Mouse (Mus musculus) spleen, postnatal 4 days (tissue): ENCODE measurements at regions not wholly inside any gene's neighbourhood (a gene's known extent, or its start where the extent isn't known, plus 50 kb on each side); places are given as distances from the start of the nearest gene placed in this dataset.

Experiments
- DNase-seq, 2 experiments: peaks; one replicate each; pipeline ENCODE4 v3.0.0; 2022; ENCODE audit warnings: low spot score in 2 of 2

DNA sequence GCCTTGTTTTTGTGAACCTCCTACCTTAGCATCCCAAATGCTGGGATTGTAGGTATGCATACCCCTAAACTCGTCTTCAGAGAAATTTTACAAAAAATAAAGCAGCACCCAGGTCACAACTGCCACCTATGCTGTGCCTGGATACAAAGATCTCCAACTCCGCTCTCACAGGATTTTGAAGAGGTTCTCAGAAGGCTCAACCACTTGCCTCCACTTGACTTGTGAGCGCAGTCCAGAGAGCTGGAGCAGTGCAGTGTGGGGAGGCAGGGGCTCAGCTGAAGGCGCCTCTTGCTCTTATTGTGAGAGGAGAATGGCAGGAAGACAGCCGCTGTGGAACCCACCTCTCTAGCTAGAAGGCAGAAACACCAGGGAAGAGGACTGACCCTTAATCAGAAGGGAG, 182.9 kb downstream of the Rap2a start:
- DNase-seq, result peak in 1 of 2 experiments; percentile 36

DNA sequence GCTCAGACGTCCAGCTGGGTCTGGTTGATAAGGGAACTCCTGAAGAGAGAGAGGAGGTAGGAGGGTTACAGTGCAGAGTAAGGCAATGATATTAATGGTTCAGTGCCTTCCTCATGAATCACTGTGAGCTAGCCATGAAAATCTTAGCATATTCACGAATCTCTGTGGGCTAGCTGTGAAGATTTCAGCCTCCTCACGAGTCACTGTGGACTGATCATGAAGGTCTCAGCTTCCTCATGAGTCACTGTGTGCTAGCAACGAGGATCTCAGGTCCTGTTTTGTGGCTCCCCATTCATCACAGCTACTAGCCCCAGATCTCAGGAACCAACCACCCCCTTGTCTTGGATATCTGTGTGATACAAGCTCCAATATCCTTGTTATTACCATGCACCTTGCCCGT, 191.4 kb downstream of the Rap2a start:
- DNase-seq, result peak in 1 of 2 experiments; percentile 28

DNA sequence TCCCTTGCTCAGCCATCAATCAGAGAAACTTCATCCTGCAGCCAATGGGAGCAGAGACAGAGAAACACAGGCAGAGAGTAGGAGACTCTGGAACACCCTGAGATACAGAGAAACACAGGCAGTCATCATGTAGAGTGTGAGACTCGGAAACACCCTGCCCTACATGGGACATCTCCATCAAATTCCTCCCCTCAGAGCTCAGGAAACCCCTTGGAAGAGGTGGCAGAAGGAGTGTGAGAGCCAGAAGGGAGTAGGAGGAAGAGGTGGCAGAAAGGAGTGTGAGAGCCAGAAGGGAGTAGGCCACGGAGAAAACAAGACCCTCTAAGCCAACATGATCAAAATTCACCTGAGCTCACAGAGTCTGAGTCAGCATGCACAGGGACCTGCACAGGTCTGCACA, 197.5 kb downstream of the Rap2a start:
- DNase-seq, result no peak

DNA sequence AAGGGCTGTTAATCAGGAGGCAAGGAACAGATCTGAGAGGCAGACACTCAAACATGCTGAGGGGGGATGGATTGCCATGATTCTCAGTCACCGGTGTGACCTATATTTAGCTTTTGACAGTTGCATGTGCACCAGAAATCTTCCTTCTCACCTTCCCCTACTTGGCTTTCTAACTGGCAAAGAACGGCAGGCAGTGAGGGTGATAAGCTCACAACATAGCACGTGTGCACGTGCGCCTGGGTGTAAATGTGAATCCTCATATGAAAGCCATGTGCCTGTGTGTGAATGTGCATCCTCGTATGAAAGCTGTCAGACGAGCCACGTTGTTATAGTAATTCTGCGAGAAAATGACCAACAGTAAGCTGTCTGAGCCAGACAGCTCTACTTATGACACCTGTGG, 200.3 kb downstream of the Rap2a start:
- DNase-seq, result no peak

DNA sequence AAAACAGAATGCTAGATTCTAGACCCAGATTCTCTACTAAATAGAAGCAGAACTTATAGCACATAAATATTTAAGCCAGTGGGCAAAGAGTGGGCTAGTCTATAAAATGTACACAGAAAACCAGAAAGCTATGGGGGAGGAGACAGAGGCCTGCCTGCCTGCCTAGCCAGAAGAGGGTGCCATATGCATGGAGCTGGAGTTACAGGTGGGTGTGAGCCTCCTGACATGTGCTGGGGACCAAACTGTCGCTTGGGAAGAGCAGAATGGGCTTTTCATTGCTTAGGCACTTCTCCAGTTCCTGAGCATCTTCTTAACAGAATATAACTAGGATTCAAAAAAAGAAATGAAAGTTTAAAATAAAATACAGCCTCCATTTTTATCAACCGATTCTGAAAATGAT, 200.8 kb downstream of the Rap2a start:
- DNase-seq, result no peak

DNA sequence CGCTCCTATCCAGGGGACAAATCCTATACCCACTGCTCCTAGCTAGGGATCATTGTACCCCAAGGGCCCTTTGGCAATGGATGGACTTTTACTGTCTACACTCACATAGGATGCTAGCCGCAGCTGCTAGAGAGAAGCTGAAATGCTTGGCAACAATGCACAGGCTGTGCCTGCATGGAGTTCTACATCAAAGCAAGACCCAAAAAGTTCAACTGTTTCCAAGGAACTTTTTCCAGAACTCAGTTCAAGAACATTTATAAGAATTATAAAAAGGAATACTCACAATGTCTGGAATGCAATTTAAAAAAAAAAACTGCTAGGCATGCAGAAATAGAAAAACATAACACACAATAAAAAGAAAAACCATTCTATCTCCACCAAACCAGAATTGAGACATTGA, 202.0 kb downstream of the Rap2a start:
- DNase-seq, result no peak

DNA sequence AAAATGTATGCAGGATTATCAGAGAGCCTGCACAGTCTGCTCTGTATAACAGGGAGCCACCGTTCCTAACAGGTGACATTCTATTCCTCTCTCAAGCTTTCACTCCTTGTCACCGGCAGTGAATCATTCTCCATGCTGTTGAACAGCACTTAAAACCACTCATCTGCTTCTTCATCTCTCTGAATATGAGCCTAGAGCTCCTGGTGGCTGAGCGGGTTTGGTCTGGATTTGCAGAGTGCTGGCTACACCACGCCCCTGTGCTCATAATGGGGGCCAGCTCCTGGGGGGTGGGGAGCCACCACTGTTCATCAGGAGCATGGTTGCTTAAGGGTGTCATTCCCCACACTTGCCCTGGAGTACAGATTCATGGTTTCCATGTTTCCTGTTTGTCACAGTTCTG, 207.0 kb downstream of the Rap2a start:
- no peak for DNase-seq

DNA sequence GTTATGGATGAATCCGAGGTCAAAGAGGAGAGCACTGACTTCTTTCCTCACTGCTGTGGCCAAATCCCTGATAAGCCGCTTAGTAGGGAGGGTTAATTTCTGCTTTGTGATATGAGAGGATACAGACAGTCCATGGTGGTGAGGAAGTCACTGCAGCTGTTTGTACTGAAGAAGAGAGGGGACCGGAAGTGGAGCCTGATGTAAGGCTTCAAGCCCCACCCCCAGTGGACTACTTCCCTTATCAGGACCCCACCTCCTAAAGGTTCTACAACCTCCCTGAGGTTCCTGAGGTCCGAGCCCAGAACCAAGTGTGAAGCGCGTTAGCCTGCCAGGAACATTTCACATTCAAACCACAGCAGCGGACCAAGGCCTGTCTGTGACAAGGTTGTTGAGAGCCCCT, 207.6 kb downstream of the Rap2a start:
- no peak for DNase-seq

DNA sequence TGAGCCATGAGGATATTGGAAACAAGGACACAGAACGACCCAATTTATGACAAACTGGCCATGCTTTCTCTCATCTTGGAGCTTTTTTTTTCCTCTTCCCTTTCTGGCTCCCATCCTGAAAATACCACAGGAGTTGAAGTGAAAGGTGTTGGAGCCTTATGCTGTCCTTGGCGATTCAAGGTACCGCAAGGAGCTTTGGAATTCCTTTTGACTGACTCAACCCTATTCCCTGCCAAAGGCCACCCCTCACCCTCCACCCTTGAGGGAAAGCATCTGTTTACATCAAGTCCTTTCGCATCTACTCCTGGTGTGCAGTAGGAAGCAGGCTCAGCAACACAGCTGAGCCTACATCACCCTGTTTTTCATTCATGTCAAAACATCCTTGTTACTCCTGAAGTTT, 208.5 kb downstream of the Rap2a start:
- DNase-seq, result no peak

DNA sequence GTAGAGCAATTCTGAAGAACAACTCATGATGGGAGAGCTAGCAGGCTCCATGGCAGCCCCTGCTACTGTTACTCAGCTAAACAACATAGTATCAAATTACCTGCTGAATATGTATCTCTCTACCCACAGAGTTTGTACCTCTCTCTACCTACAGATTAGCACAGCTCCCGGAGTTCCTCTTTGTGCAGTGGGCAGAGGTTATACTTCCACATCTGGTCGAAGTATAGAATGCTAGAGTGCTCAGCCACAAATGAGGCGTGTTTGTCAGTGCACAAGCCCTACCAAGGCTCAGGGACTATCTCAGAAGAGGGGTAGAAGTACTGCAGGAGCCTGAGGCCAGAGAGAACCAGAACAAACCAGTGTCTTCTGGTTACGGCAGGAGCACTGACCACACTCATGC, 211.6 kb upstream of the Ipo5 start:
- no peak for DNase-seq

DNA sequence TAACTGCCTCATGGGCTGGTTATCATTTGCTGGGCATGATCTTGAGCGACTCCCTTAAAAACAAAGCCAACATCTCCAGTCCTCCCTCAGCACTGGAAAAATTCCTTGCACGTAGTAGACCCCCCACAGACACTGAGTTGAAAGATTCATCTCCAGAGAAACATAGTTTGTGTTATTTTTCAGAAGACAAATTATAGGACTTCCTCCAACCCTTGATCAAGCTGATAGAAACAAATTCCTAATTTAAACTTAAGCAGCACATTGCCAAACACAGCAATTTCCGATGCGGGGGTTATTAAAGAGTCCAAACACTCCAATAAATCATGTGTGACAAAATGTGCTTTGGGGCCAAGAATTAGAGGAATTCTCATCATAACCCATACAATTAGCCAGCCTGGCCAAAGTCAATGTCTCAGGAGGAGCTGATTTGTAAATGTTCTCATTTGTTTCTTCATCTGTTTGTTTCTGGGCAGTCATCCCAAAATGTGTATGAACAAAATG, 205.7 kb upstream of the Ipo5 start:
- no peak for DNase-seq

DNA sequence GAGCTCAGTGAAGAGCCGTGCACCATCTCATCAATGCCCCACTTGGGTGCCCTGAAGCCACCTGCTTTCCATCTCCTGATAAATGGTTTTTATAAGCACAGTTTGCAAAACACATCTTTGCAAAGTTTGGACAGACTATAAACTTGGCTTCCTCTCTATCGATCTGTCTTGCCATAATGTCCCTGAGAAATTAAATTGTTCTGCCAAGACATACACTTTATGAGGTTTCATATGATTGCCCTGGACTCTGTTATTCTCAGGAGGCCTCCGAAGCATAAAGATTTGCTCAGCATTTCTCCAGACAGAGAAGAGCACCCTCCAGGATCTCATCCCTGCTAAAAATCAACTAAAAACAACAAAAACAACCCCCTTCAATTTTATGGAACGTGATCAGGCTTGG, 200.2 kb upstream of the Ipo5 start:
- no peak for DNase-seq

DNA sequence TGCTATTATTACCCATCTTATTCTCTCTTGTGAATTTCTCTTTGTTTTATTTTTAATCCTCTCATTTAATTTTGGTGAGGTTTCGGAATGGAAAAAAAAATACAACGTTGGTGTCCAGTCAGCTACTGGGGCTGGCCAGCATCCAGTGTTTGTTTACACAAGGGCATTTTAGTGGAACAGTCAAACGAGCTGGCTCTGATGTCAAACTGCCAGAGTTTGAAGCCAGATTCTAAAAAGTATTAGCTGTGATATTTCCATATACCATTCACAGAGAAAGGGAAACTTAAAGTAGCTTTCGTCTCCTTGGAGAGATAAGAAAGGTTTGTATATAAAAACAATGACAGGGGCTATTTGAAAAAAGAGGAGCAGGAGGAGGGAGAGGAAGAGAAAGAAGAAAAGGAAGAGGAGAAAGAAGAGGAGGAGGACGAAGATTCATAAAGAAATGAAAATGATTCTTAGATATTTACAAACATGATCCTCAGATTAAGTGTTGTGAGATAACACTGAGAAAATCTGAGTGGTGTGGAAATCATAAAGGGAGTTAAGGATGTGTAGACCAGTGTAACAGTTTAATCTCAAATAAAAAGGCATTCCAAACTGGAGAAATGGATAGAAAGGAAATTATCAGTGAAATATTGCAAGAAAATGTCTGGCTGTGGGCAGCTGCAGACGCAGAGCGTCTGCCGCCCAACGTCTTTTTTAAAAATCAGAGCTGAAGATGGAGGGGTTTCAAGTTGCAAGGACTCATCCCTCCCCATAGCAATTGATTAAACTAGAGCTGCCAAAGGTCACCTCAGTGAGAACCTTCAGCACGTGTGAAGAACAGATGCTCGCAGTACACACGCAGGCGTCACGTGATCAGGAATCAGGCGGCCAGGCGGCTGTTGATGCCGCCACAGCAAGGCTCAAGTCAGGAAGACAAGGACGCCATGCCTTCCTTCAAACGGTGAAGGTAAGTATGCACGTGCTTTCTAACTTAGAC, 190.3 kb upstream of the Ipo5 start:
- peak in 1 of 2 experiments; percentile 34 for DNase-seq

DNA sequence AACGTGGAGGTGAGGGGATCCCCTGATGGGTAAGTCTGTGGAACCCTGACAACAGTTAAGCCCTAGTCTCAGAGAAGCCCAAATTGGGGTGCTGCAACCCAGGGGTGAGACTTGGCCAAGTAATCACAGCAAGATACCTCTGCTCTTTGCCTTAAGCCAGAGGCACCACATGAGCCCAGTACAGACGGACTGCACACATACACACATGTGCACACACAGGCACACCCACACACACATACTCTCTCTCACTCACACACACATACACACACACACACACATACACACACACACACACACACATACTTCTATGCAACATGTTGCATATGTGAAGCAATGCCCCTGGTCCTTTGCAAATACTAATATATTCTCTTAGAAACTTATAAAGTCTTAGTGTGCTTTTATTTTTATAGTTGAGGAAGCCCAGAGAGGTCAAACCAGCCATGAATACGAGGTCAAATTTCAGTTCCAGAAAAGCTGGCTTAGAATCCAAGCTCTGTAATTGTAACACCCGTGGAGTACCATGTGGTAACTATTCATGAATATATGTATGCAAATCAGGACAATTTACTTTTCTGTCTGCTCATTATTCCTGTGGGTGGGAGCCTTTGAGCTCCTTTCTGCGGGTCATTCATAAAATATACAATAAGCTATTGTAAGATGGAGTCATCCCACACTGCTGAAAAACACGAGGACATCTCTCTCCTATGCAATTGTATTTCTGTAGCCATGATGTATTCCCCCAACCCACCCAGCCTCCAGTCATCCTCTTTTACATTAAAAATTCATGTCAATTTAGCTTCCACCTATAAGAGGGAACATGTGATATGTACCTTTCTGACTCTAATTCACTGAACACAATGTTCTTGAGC, 189.2 kb upstream of the Ipo5 start:
- DNase-seq, result peak in 1 of 2 experiments; percentile 40

DNA sequence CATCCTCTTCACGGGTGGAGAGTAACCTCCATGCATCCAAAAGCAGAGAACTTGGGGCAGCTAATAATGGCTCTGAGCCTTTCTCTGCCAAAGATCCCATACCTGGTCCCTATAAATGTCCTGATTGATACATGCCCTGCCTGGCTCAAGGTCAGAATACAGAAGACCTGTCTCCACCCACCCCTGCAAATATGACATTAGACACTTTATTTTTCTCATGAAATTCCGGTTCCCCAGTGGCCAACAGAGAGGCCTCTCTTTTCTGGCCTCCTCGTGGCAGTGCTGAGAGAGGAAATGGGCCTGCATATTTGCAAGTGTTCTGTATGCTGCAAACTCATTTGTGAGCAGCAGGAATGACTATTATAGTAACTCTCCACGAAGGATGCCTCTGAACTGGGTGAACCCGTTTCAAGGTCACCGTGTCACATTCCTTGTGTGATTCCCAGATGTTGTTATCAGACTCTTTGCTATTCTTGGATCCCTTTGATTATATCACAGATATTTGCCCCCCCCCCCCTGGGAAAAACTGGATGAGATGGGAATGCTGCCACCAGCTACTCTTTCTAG, 188.4 kb upstream of the Ipo5 start:
- no peak for DNase-seq

DNA sequence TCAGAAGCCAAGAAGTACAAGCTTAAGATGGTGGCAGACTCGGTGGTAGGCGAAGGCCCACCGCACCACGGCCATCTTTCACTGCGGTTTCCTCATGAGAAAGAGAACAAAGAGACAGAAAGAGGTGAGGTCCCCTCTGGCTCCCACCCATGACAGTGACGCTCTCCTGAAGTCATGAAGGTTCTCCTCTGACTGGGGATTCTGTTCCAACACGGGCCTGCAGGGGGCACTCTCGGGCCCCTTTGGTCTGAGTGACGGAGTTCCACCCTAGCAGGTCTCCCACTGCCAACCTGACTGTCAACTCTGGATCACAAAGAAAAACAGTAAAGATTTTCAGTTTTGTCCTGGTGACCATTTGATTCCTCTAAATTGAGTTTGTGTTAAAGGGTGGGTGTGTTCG, 182.9 kb upstream of the Ipo5 start:
- DNase-seq, result peak in 1 of 2 experiments; percentile 57

DNA sequence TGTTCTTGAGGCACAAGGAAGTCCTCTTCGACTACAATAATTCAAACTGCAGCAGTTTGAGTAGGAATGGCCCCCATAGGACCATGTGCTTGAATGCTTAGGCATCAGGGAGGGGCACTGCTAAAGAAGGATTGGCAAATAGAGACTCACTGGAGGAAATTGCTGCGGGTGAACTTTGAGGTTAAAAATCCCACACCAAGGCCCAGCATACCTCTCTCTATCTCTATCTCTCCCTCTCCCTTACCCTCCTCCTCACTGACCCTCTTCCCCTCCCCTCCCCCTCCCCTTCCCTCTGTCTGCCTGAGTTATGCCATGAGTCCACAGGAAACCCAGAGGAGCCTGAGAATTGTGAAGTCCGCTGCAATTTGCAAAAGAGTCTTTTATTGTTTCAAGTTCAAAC, 180.8 kb upstream of the Ipo5 start:
- DNase-seq, result no peak

DNA sequence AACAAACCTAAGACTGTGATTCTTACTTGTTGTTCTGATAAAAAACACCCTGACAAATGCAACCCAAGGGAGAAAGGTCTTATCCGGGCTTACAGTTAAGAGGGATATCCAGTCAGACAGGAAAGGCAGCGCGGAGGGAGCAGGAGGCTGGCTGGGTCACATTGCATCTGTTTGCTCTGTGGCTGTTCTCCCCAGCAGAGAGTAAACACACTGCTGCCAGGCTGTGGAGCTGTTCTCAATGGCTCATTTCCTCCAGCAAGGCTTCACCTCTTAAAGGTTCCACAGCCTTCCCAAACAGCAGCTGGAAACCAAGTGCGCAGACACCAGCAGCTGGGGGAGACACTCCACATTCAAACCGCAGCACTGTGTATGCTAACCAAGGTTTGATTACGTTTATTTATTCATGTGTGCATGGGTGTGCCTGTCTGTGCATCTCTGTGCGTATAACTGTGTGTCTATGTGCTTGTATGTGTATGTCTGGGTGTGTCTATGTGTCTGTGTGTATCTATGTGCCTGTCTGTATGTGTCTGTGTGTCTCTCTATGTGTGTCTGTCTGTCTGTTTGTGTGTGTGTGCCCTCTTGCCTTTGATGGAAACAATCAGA, 179.2 kb upstream of the Ipo5 start:
- DNase-seq, result no peak

DNA sequence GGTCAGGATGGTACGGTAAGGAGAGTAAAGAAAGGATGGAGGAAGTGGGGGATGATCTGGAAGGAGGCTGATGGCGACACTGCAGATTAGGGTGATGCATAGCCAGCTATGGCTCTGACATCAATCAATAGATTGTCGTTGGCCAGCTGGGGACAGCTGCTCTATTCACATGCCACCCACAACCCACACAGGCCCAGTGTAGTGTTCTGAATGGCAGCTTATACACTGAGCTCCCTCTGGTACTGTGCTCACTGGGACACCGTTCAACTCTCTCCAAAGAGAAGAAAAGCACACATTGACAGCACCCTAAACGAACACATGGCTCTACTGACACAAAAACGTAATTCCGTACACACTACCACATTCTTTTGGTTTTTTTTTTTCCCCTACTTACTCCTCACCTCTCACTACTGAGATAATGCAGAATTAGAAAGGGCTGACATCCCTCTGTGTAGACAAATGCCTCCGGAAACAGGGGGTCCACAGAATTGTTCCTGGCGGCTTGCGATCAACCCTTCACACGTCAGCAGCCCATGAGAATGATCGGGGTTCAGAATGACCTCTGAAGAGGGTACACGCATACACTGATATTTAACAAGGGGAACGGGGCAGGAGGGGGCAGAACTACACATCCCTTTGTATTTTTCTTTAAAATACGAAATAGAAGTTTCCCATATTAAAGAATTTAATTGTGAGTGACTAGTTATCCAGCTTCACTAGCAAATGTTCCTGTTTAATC, 178.5 kb upstream of the Ipo5 start:
- DNase-seq, result peak in 1 of 2 experiments; percentile 53

DNA sequence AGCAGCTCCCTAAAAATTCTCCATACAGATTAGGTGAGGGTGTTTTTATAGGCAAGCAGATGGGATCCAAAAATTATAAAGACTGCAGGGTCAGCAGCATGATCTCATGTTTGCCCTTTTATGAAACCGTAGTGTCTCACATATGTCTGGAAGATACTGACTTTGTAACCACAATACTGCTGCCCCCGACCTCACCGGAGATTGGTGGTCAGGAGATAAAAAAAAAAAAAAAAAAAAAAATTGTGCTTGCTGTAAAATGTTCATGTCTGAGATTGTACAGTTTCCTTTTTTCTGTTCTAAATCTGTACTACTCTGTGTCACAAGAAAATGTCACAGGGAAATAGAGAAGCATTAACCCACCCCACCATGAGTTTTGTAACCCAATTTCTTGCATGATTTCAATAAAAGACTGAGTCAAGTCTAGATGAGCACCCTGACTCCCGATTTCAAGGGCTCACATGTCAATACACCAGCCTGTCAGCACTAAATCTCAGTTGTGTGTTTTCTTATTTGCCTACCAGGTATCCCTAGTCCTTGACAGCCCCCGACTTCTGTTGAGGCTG, 169.5 kb upstream of the Ipo5 start:
- no peak for DNase-seq

DNA sequence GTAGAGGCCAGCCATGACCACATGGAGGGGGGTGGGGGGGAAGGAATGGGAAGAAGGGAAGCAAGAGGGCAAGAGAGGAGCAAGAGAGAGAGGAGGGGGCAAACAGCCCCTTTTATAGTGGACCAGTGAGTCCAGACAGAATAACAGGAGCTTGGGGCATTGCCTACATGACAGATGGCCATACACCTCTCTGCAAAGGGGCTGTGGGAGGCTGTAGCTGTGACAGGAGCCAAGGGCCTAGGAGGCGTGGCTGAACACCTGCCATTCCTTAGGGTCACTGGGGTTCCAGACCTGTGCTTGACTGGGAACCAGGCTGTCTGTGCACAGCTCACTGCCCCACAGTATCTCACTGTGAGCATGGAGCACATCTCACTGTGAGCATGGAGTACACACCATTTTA, 157.0 kb upstream of the Ipo5 start:
- no peak for DNase-seq
